Mouse (Mus musculus): ENCODE measurements around the gene Cd55b.

DNA sequence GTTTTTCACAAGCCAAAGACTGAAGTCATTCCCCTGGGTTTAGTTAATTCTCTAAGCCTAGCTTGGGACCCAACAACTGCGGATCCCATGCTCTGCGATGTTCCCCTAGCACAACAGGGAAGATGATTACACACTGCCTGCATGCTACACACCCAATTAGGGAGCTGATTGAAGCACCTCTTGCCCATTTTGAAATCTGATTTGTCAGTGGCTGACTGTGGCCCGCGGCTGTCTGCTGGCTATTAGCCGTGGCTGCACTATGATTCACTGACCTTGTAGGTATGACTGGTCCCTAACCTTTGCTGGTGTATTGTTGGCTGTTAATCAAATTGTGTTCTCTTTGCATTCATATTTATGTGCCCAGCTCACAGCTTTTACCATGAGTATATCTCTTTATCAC is 51.5 kb downstream of the Cd55b start:
- TF ChIP-seq CTCF (conservative IDR thresholded peaks at IDR 0.05; ENCODE audit: low read length) = no peak
- no peak for TF ChIP-seq NANOG (IDR thresholded peaks at IDR 0.05; ENCODE audit: borderline replicate concordance, low read length)
- no peak for TF ChIP-seq POU5F1 (IDR thresholded peaks at IDR 0.05; ENCODE audit: borderline replicate concordance, low read length)

Measured in E14TG2a.4 (cell line).